Mouse (Mus musculus) CH12.LX (cell line): Measurements from ENCODE around the gene Clspn. TPM values are rescaled to one million over a fixed set of nuclear protein-coding genes. Genes with fewer than 3 reads are reported as not detected.

Experiments used
- DNase-seq: peaks from one replicate; pipeline ENCODE4 v3.0.0-alpha.2; 2013; ENCODE audit errors: extremely low read depth
- H3K27ac ChIP-seq: 2 replicates; pipeline ENCODE4 v1.5.1; 2012; ENCODE audit warnings: low read depth, mild to moderate bottlenecking, control low read depth, moderate library complexity; ENCODE audit not compliant: insufficient read depth
- H3K27me3 ChIP-seq: replicated peaks from 2 replicates; pipeline ENCODE3; 2012; ENCODE audit warnings: inconsistent platforms
- H3K36me3 ChIP-seq, 2 experiments: replicated peaks in 1 of 2; 2 replicates each; pipeline versions ENCODE3 to v1.6.1; 2012; ENCODE audit warnings: inconsistent platforms in 1 of 2, low read length in 1 of 2, mild to moderate bottlenecking in 1 of 2, mixed read lengths in 1 of 2, moderate library complexity in 1 of 2; ENCODE audit not compliant: control insufficient read depth in 1 of 2, insufficient read depth in 1 of 2
- H3K4me1 ChIP-seq, 2 experiments: 2 replicates each; pipeline ENCODE4 v1.6.1; 2012; ENCODE audit warnings: inconsistent platforms in 1 of 2, moderate library complexity in 1 of 2; ENCODE audit not compliant: insufficient read depth in 2 of 2, control insufficient read depth in 1 of 2
- H3K4me2 ChIP-seq: 2 replicates; pipeline ENCODE4 v1.6.1; 2012; ENCODE audit warnings: low read depth, mild to moderate bottlenecking, control low read depth; ENCODE audit not compliant: poor library complexity, insufficient read depth, severe bottlenecking
- H3K4me3 ChIP-seq, 3 experiments: fragments of 150-350 bp in 1 of 3; sonication (generic) in 1 of 3; replicated peaks in 1 of 3; 2 replicates each; pipeline versions ENCODE3 to v1.5.1; 2011 to 2012; ENCODE audit warnings: low read depth in 2 of 3, low read length in 2 of 3, mild to moderate bottlenecking in 2 of 3, moderate library complexity in 2 of 3, control low read depth in 1 of 3, improper control_type of control experiment in 1 of 3, inconsistent platforms in 1 of 3, mixed read lengths in 1 of 3; ENCODE audit not compliant: poor library complexity in 1 of 3
- H3K79me2 ChIP-seq: replicated peaks from 2 replicates; pipeline ENCODE4 v1.6.1; 2012; ENCODE audit warnings: mild to moderate bottlenecking, moderate library complexity; ENCODE audit not compliant: control insufficient read depth, poor library complexity, insufficient read depth, severe bottlenecking; ENCODE audit errors: extremely low read depth
- H3K9ac ChIP-seq: 2 replicates; pipeline ENCODE4 v1.6.1; 2012; ENCODE audit warnings: low read depth, mild to moderate bottlenecking, control low read depth, moderate library complexity; ENCODE audit not compliant: insufficient read depth
- H3K9me3 ChIP-seq: replicated peaks from 2 replicates; pipeline ENCODE3; 2012; ENCODE audit warnings: low read length, inconsistent platforms, mixed read lengths
- CTCF ChIP-seq, 2 experiments: IDR thresholded peaks in 1 of 2; conservative IDR thresholded peaks in 1 of 2; 2 replicates each; pipeline ENCODE4 v1.5.1; 2011 to 2012; ENCODE audit warnings: low read depth in 2 of 2, low read length in 2 of 2, improper control_type of control experiment in 1 of 2, inconsistent platforms in 1 of 2, mild to moderate bottlenecking in 1 of 2, moderate library complexity in 1 of 2
- E2F4 ChIP-seq: IDR thresholded peaks from 2 replicates; pipeline ENCODE4 v1.6.1; 2011; ENCODE audit warnings: low read depth, low read length, improper control_type of control experiment; ENCODE audit not compliant: insufficient replicate concordance
- IRF4 ChIP-seq: IDR thresholded peaks from 2 replicates; pipeline ENCODE4 v1.6.1; 2014; ENCODE audit warnings: low read depth, mild to moderate bottlenecking, inconsistent platforms, low read length, improper control_type of control experiment
- MEF2A ChIP-seq: IDR thresholded peaks from 2 replicates; pipeline ENCODE4 v1.6.1; 2014; ENCODE audit warnings: low read depth, mild to moderate bottlenecking, inconsistent platforms, low read length, improper control_type of control experiment, borderline replicate concordance
- NELFE ChIP-seq: IDR thresholded peaks from 2 replicates; pipeline ENCODE4 v1.6.1; 2011; ENCODE audit warnings: low read depth, low read length, improper control_type of control experiment
- NRF1 ChIP-seq: IDR thresholded peaks from 2 replicates; pipeline ENCODE4 v1.6.1; 2014; ENCODE audit warnings: low read depth, mild to moderate bottlenecking, inconsistent platforms, low read length, improper control_type of control experiment, moderate library complexity
- RCOR1 ChIP-seq: conservative IDR thresholded peaks from 2 replicates; pipeline ENCODE4 v1.6.1; 2012; ENCODE audit warnings: low read depth, mild to moderate bottlenecking, inconsistent platforms, low read length, improper control_type of control experiment
- SIN3A ChIP-seq: IDR thresholded peaks from 2 replicates; pipeline ENCODE4 v1.6.1; 2012; ENCODE audit warnings: low read length, improper control_type of control experiment, inconsistent platforms
- USF1 ChIP-seq: IDR thresholded peaks from 2 replicates; pipeline ENCODE4 v1.6.1; 2014; ENCODE audit warnings: low read depth, mild to moderate bottlenecking, inconsistent platforms, low read length, improper control_type of control experiment
- USF2 ChIP-seq: conservative IDR thresholded peaks from 2 replicates; pipeline ENCODE4 v1.6.1; 2011; ENCODE audit warnings: low read depth, low read length, improper control_type of control experiment
- ZMIZ1 ChIP-seq: IDR thresholded peaks from 2 replicates; pipeline ENCODE4 v1.6.1; 2012; ENCODE audit warnings: low read depth, mild to moderate bottlenecking, inconsistent platforms, low read length, improper control_type of control experiment
- dilution Hi-C: fragments of 300-500 bp; cut with MboI; formaldehyde crosslinking; loops from 2 replicates; pipeline ENCODE4 v1.14.3; 2020; ENCODE audit warnings: low sequenced_read_pairs; ENCODE audit not compliant: extremely low pct_unique_long_range_greater_than_20kb, extremely low pct_ligation_motif_present
- in situ Hi-C: fragments of 300-500 bp; cut with MboI; formaldehyde crosslinking; loops from 3 replicates; pipeline ENCODE4 v1.14.3; 2019; ENCODE audit warnings: low sequenced_read_pairs, low pct_ligation_motif_present, low pct_unique_long_range_greater_than_20kb, mixed read lengths
- polyA plus RNA-seq: library from polyadenylated mRNA; unstranded; fragments of >175 nt; gene quantifications from 2 replicates; pipeline ENCODE4 v1.2.1, GENCODE M21; 2012; ENCODE audit warnings: low read depth; ENCODE audit not compliant: insufficient read length
- total RNA-seq, 2 experiments: library from RNA; depleted of rRNA; stranded (reverse); fragments of 300-350 nt in 1 of 2; fragments of >200 nt in 1 of 2; gene quantifications; 2 replicates each; pipeline ENCODE4 v1.2.3; 2012 to 2014

Gene Clspn
- total and polyA plus RNA-seq, 3 experiments, result 25.5 to 90.0 (median 34.9) TPM

- DNase-seq, result no peak
- no peaks in the 10 kb centered on the region for H3K4me1 ChIP-seq
- dilution Hi-C loops, result no loop called here
- no peaks in the 10 kb centered on the region for H3K36me3 ChIP-seq
- H3K9me3 ChIP-seq, result no peaks in the 10 kb centered on the region
- peaks cover 6% of the 10 kb centered on the region for H3K27me3 ChIP-seq
- no peaks in the 10 kb centered on the region for H3K79me2 ChIP-seq
- no peak overlapping the region for H3K27ac ChIP-seq
- H3K4me2 ChIP-seq, result no peak overlapping the region
- no peak overlapping the region for H3K4me3 ChIP-seq
- in situ Hi-C loops, result no loop called here
- no peak for TF ChIP-seq CTCF (conservative IDR thresholded peaks at IDR 0.05 in 1 of 2, IDR thresholded peaks at IDR 0.05 in 1 of 2; ENCODE audit: low read depth in 2 of 2, low read length in 2 of 2)
- no peak for TF ChIP-seq RCOR1
- TF ChIP-seq MEF2A, result no peak
- no peak for TF ChIP-seq IRF4
- no peak for TF ChIP-seq NELFE
- TF ChIP-seq NRF1, result no peak
- no peak for TF ChIP-seq USF1
- no peak for TF ChIP-seq SIN3A
- no peak for TF ChIP-seq E2F4
- TF ChIP-seq ZMIZ1, result no peak
- no peak for TF ChIP-seq USF2
- H3K9ac ChIP-seq, result no peak overlapping the region
Measured at GRCm38 (mm10) chr4:126641901-126642300, 85.2 kb downstream of the Clspn start.

Other genes with a start within 250 kb of the Clspn start
- gene Adprhl2, start 235.2 kb upstream of the Clspn start, total RNA-seq (2012; rRNA removed), result 68.5 and 74.0 TPM in 2 replicates
- 57.3 and 59.7 TPM in 2 replicates for gene Adprhl2, start 235.2 kb upstream of the Clspn start, total RNA-seq (2014; rRNA removed)
- gene Adprhl2, start 235.2 kb upstream of the Clspn start, polyA plus RNA-seq, result 52.0 and 62.4 TPM in 2 replicates
- gene Tekt2, start 231.2 kb upstream of the Clspn start, total RNA-seq (2012; rRNA removed), result 0.08 and 0.13 TPM in 2 replicates
- not detected in 2 replicates for gene Tekt2, start 231.2 kb upstream of the Clspn start, total RNA-seq (2014; rRNA removed)
- 0.24 and 0.64 TPM in 2 replicates for gene Tekt2, start 231.2 kb upstream of the Clspn start, polyA plus RNA-seq
- gene Ago3, start 127.4 kb upstream of the Clspn start, total RNA-seq (2012; rRNA removed), result 6.7 and 6.9 TPM in 2 replicates
- gene Ago3, start 127.4 kb upstream of the Clspn start, total RNA-seq (2014; rRNA removed), result 4.6 and 5.3 TPM in 2 replicates
- gene Ago3, start 127.4 kb upstream of the Clspn start, polyA plus RNA-seq, result 3.8 and 5.3 TPM in 2 replicates
- 10.8 and 10.9 TPM in 2 replicates for gene Ago1, start 88.4 kb upstream of the Clspn start, total RNA-seq (2012; rRNA removed)
- gene Ago1, start 88.4 kb upstream of the Clspn start, total RNA-seq (2014; rRNA removed), result 6.2 and 6.9 TPM in 2 replicates
- gene Ago1, start 88.4 kb upstream of the Clspn start, polyA plus RNA-seq, result 23.1 and 29.0 TPM in 2 replicates
- gene Ago4, start 23.5 kb upstream of the Clspn start, total RNA-seq (2012; rRNA removed), result 1.3 and 2.6 TPM in 2 replicates
- gene Ago4, start 23.5 kb upstream of the Clspn start, total RNA-seq (2014; rRNA removed), result 1.2 and 1.5 TPM in 2 replicates
- 1.3 TPM in 2 replicates for gene Ago4, start 23.5 kb upstream of the Clspn start, polyA plus RNA-seq
- 4.1 and 4.7 TPM in 2 replicates for gene 5730409E04Rik, start 52.9 kb downstream of the Clspn start, total RNA-seq (2012; rRNA removed)
- gene 5730409E04Rik, start 52.9 kb downstream of the Clspn start, total RNA-seq (2014; rRNA removed), result 4.7 and 5.8 TPM in 2 replicates
- gene 5730409E04Rik, start 52.9 kb downstream of the Clspn start, polyA plus RNA-seq, result 8.1 and 8.7 TPM in 2 replicates
- 225 and 266 TPM in 2 replicates for gene Psmb2, start 120.7 kb downstream of the Clspn start, total RNA-seq (2012; rRNA removed)
- gene Psmb2, start 120.7 kb downstream of the Clspn start, total RNA-seq (2014; rRNA removed), result 391 and 447 TPM in 2 replicates
- gene Psmb2, start 120.7 kb downstream of the Clspn start, polyA plus RNA-seq, result 356 and 395 TPM in 2 replicates
- not detected in 2 replicates for gene Tfap2e, start 179.3 kb downstream of the Clspn start, total RNA-seq (2012; rRNA removed)
- gene Tfap2e, start 179.3 kb downstream of the Clspn start, total RNA-seq (2014; rRNA removed), result not detected in 2 replicates
- gene Tfap2e, start 179.3 kb downstream of the Clspn start, polyA plus RNA-seq, result not detected in 2 replicates
- 30.6 and 37.1 TPM in 2 replicates for gene Ncdn, start 196.5 kb downstream of the Clspn start, total RNA-seq (2012; rRNA removed)
- 18.6 and 18.7 TPM in 2 replicates for gene Ncdn, start 196.5 kb downstream of the Clspn start, total RNA-seq (2014; rRNA removed)
- gene Ncdn, start 196.5 kb downstream of the Clspn start, polyA plus RNA-seq, result 36.3 and 41.2 TPM in 2 replicates
- gene AU040320, start 196.6 kb downstream of the Clspn start, total RNA-seq (2012; rRNA removed), result 12.7 and 17.0 TPM in 2 replicates
- 3.0 and 3.1 TPM in 2 replicates for gene AU040320, start 196.6 kb downstream of the Clspn start, total RNA-seq (2014; rRNA removed)
- gene AU040320, start 196.6 kb downstream of the Clspn start, polyA plus RNA-seq, result 14.7 and 15.2 TPM in 2 replicates